Mouse (Mus musculus) neural tube, embryonic 10.5 days (tissue): ENCODE measurements around the gene Wdr20.

Experiments used
- DNase-seq: peaks from one replicate; pipeline ENCODE4 v3.0.0-alpha.2; 2017; ENCODE audit warnings: low spot score; ENCODE audit errors: extremely low spot score

Gene Wdr20

GRCm38 (mm10) chr12:110814924-110815323 is 77.2 kb downstream of the Wdr20 start:
- no peak for DNase-seq

DNA sequence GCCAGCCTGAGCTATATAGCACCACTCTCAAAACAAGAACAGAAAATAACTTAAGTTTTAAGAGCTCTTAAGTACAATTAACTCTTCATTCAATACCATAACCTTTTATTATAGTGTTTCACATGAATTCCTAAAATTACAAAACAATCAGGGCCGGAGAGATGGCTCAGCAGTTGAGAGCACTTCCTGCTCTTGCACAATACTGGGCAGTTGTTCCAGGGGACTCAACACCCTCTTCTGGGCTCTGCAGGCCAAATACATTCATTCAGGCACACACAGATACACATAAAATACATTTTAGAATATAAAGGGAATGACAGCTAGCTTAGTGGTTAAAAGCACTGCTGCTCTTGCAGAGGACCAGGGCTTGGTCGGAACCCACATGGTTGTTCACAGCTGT is 79.1 kb downstream of the Wdr20 start:
- DNase-seq = no peak

DNA sequence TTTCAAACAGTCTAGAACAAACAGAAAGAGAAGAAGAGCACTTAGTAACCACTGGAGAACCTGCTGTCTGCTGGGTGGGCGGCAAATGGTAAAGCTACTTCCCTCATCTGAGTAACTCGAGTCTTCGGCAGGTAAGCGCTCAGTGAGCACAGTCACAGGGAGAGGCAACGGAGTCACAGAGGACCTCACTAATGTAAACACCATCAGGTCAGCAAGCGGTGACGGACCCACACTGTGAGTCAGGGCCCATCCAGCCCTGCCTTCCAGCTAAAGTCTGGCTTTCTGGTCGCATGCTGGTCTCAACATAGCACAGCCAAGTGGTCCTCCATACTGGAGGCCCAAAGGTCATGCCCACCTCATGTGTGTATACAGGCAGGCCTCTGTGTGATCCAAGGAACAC is 81.6 kb downstream of the Wdr20 start:
- no peak for DNase-seq

- DNase-seq = no peak
These were observed 84.0 kb downstream of the Wdr20 start for GRCm38 (mm10) chr12:110821787-110822186.

DNA sequence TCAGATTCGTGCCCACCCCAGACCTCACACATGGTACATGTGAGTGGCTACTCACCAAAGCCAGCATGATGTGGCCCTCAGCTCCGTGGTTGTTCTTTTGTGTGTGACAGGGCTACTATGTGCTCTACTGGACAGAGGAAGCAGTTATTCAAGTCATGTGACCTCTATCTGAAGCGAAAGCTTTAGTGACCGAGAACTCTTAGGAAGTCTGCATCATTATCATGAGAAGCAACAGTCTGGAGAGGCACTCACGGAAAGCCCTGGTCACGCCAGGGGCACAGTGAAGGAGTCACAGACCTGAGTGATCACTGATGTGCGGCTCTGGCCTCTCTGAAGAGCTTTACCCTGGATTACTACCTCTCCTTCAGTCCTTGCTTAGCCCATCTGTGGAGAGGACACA is 84.6 kb downstream of the Wdr20 start:
- no peak for DNase-seq

DNA sequence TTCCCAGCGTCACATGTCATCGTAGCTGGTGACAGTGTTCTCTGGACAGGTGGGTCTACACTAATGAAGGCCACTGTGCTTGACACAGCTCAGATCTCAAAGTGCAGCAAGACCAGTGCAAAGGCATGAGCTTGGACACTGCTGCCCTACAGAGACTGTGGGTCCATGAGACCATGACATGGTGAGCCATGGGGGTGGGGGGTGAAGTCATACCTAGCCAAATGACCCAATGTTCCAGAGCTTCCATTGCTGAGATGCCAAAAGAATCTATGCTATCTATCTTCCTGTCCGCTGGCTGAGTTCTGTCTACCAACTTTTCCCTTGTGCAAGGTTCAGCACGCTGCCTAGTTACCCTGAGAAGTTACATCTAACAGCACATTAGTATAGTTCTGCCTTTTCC is 91.2 kb downstream of the Wdr20 start:
- DNase-seq = no peak

DNA sequence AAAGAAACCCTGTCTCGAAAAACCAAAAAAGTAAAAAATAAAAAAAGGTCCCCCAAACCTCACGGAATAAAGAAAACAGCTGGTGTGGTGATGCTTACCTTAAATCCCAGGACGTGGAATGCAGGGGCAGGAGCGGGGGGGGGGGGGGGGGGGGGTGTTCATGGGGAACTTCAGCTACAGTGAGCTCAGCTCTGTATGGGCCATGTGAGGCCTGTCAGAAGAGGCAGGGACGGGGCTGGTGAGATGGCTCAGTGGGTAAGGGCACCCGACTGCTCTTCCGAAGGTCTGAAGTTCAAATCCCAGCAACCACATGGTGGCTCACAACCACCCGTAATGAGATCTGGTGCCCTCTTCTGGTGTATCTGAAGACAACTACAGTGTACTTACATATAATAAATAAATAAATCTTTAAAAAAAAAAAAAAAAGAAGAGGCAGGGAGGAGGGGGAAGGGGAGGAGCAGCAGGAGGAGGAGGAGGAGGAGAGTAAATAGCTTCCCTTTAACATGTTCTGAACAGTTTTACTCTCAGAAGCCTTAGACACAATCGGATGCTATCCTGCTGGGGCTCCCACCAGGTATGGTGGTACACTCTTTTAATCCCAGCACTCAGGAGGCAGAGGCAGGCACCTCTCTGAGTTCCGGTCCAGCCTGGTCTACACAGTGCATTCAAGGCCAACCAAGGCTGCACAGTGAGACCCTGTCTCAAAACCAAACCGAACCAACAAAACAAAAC is 92.7 kb downstream of the Wdr20 start:
- no peak for DNase-seq

- DNase-seq = no peak
These were observed 97.4 kb downstream of the Wdr20 start for GRCm38 (mm10) chr12:110835182-110835581.

DNA sequence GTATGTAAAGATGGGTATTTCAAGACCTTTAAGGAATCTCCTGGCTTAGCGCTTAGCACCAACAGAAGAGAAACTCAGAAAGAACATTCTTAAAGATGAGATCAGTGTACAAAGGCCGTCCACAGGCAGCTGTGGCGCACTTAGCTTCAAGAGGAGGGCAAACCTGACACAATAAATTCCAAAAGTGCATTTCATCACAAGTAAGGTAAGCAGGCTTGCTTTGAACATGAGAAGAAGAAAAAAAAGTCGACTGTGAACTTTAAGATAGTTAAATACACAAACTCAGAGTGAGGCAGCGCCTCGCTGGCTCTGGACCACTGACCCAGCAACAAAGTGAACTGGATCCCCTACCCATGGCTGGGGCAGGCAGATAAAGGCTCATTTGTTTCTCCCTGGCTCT is 99.0 kb downstream of the Wdr20 start:
- peak; percentile 19 for DNase-seq

DNA sequence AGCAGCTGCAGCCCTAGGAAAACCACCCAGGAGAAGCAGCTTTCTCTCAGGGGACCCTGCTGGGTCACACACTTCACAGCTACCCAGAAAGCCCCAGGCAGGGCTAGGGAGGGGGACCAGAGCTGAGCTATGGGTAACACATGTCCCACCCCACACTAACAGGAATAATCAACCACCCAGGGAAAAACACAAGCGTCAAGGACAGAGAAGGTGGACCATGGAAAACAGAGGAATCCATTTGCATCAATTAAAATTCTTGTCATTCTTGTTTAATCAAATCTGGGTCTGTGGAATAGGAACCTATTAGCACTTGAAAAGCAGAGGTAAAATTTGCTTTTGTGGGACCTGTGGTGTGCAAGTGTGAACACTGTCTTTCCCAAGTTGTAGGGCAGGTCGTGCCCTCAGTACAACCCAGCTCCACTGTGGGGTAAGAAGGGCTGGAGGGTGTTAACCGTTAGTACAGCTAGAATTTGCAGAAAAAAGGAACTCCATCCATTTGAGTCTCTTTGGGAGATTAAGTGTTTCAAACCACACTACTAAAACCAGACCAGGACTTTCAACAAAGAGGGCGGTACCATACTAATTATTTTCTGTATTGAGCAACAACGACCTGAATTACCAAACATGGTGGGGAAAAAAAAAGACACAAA is 99.6 kb downstream of the Wdr20 start:
- no peak for DNase-seq

DNA sequence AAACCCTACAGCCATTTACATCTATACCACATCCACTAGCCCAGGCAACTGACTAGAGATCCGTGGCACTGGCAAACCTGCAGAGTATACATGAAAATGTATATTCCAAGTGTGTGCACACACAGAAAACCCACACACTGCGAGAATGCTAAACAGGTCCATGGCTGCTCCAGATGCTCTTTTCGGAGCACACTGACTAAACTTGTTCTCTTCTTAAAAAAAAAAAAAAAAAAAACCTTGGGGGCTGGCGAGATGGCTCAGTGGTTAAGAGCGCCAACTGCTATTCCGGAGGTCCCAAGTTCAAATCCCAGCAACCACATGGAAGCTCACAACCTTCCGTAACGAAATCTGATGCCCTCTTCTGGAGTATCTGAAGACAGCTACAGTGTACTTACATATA is 100.1 kb downstream of the Wdr20 start:
- no peak for DNase-seq

- peak; percentile 98 for DNase-seq
These were observed 102.8 kb downstream of the Wdr20 start, which contains the start of gene Mok for GRCm38 (mm10) chr12:110840348-110841198. Gene Mok, minus strand, starts transcription at chr12:110840939.

GRCm38 (mm10) chr12:110841731-110842493 is 104.2 kb downstream of the Wdr20 start:
- no peak for DNase-seq

GRCm38 (mm10) chr12:110843194-110844048 is 105.7 kb downstream of the Wdr20 start:
- DNase-seq = peak; percentile 85

GRCm38 (mm10) chr12:110844227-110845130 is 106.7 kb downstream of the Wdr20 start:
- DNase-seq = no peak

DNA sequence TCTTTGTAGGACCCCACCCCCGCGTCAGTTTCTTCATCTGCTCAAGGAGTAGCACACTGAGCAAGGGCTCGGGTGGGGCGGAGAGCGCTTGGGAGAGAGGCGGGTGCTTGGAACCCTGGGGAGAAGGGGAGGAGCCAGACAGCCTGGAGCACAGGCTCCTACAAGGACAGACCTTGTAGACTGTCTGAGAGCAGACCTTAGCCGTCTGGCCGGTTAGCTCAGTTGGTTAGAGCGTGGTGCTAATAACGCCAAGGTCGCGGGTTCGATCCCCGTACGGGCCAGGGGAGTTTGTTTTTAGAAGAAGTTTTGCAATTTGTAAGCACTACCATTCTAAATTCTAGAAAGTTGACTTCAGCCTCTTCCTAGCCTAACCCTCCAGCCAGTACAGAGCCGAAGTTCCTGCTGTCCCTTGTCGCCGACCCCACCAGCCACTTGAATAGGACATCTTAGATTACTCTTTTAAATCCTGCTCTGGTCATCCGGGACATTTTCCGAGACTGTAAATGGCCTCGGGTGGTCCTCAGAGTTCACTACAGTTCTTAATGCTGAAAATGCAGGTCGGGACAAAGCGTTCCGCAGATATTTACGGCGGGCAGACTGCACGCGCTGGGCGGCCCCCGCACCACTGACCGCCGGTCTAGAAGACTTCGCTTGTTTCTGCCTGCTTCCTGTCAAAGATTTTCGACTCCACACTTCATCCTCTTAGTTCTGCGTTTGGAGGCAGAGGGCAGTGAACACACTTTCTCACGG is 107.6 kb downstream of the Wdr20 start:
- DNase-seq = peak; percentile 99

- DNase-seq = no peak
These were observed 108.5 kb downstream of the Wdr20 start for GRCm38 (mm10) chr12:110846191-110846765.
